Mouse (Mus musculus) ES-Bruce4 (cell line): Measurements from ENCODE around the gene Haao.

Experiments used
- CTCF ChIP-seq: IDR thresholded peaks from one replicate; pipeline ENCODE4 v1.8.1; 2011; ENCODE audit warnings: low read depth, low read length
- POLR2A ChIP-seq: IDR thresholded peaks from one replicate; pipeline ENCODE4 v1.8.1; 2011; ENCODE audit warnings: low read length; ENCODE audit not compliant: insufficient read depth

DNA sequence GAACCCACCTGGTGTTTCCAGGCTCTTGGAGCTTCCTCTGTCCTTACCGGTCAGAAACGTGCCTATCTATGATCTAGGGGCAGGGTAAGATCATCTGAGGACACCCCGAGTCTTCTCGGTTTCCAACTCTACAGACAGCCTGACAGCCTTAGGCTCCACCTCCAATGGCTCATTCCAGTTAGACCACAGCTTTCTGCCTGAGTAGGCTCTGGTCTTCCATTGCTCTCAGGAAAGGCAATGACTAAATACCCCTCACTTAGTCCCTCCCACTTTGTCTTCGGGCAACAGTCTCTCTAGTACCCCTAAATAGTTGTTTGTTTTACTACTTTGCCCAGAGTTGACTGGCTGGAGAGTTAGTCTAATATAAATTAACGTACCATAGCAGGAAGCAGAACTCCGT, 30.8 kb downstream of the Haao start:
- TF ChIP-seq POLR2A (no peak), CTCF (no peak)
